Mouse (Mus musculus): Measurements from ENCODE around the gene Mfap4.

DNA sequence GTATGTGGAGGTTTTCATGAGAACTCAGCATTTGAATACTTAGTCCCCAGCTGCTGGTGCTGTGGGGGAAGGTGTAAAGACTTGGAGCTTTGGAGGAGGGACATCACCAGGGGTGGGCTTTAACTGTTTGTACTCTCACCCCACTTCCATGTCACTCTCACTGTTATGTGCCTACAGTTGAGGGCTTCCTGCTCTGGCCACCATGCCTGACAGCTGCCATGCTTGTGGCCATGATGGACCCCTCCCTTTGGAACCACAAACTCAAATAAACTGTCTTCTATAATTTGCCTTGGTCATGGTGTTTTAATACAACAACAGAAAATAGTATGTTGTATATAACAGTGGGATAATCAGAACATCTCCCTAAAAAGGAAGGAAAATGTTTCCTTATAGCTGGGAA lies 14.4 kb upstream of the Mfap4 start:
- no peak for TF ChIP-seq CTCF (IDR thresholded peaks at IDR 0.05; ENCODE audit: insufficient read depth, low read depth, low read length)
- no peak for TF ChIP-seq POLR2A (IDR thresholded peaks at IDR 0.05; ENCODE audit: insufficient read depth, low read depth, low read length)

All from olfactory bulb, adult 2 months (tissue).